Mouse (Mus musculus) liver, embryonic 14.5 days (tissue): Measurements from ENCODE around the gene Cdkl1. TPM values are rescaled to one million over a fixed set of nuclear protein-coding genes. Genes with fewer than 3 reads are reported as not detected.

ENCODE experiments used
- ATAC-seq: fragments of 200-750 bp; cut with Nextera tagmentation; 2 replicates; pipeline ENCODE4 v1.8.0; 2017; ENCODE audit warnings: moderate number of reproducible peaks, mild to moderate bottlenecking, moderate library complexity; ENCODE audit not compliant: insufficient read depth
- DNase-seq, 3 experiments: peaks; one replicate each; pipeline ENCODE4 v3.0.0-alpha.2; 2012 to 2013; ENCODE audit warnings: low read depth in 3 of 3, low spot score in 3 of 3
- H3K27ac ChIP-seq: fragments of 300-500 bp; sonication (generic); 2 replicates; pipeline ENCODE4 v1.5.1; 2014; ENCODE audit warnings: moderate library complexity, mild to moderate bottlenecking, control low read depth, inconsistent platforms
- H3K27me3 ChIP-seq: fragments of 300-500 bp; sonication (generic); 2 replicates; pipeline ENCODE4 v1.6.1; 2014; ENCODE audit warnings: mild to moderate bottlenecking, low read length, moderate library complexity; ENCODE audit not compliant: control insufficient read depth, insufficient read depth
- H3K36me3 ChIP-seq: fragments of 300-500 bp; sonication (generic); replicated peaks from 2 replicates; pipeline ENCODE4 v1.6.1; 2014; ENCODE audit warnings: low read depth; ENCODE audit not compliant: control insufficient read depth, insufficient read depth
- H3K4me1 ChIP-seq, 2 experiments: fragments of 200-500 bp in 1 of 2; fragments of 300-500 bp in 1 of 2; sonication (generic) in 1 of 2; replicated peaks; 2 replicates each; pipeline ENCODE4 v1.6.1; 2012 to 2014; ENCODE audit warnings: antibody characterized with exemption in 1 of 2, inconsistent platforms in 1 of 2, low read length in 1 of 2; ENCODE audit not compliant: control insufficient read depth in 2 of 2, insufficient read depth in 2 of 2
- H3K4me2 ChIP-seq: fragments of 300-500 bp; sonication (generic); 2 replicates; pipeline ENCODE4 v1.6.1; 2014; ENCODE audit warnings: low read depth, mild to moderate bottlenecking, control low read depth, moderate library complexity
- H3K4me3 ChIP-seq, 2 experiments: fragments of 200-500 bp in 1 of 2; fragments of 300-500 bp in 1 of 2; sonication (generic) in 1 of 2; 2 replicates each; pipeline ENCODE4 v1.5.1; 2012 to 2014; ENCODE audit warnings: low read depth in 2 of 2, low read length in 2 of 2, mild to moderate bottlenecking in 2 of 2, control low read depth in 1 of 2, inconsistent platforms in 1 of 2, moderate library complexity in 1 of 2; ENCODE audit not compliant: insufficient read depth in 1 of 2
- H3K9ac ChIP-seq: fragments of 300-500 bp; sonication (generic); replicated peaks from 2 replicates; pipeline ENCODE4 v1.6.1; 2014; ENCODE audit warnings: mild to moderate bottlenecking, control low read depth, moderate library complexity
- H3K9me3 ChIP-seq: fragments of 300-500 bp; sonication (generic); 2 replicates; pipeline ENCODE4 v1.6.1; 2016; ENCODE audit warnings: low read length, mixed read lengths; ENCODE audit not compliant: control insufficient read depth
- CTCF ChIP-seq: IDR thresholded peaks from 2 replicates; pipeline ENCODE4 v1.5.1; 2016; ENCODE audit warnings: antibody characterized with exemption, low read depth, control low read depth
- EP300 ChIP-seq: IDR thresholded peaks from 2 replicates; pipeline ENCODE4 v1.6.1; 2016; ENCODE audit warnings: antibody characterized with exemption, low read depth
- WGBS: fragments of 180-500 bp; shearing (Covaris S2); extraction: QIAGEN DNeasy Blood & Tissue Kit; methylation state at CpG from one replicate; pipeline ENCODE4 v1.1.7; 2014; ENCODE audit not compliant: insufficient replicate concordance; 5-methylcytosine and 5-hydroxymethylcytosine counted together
- polyA plus RNA-seq, 2 experiments: library from polyadenylated mRNA; depleted of rRNA in 1 of 2; stranded (reverse) in 1 of 2; unstranded in 1 of 2; fragments of >200 nt; fragmentation: Nextera tagmentation in 1 of 2; extraction: Ambion mirVana in 1 of 2; gene quantifications; 2 replicates each; pipeline versions ENCODE4 v1.2.1 to v1.2.3; 2012 to 2014

The Cdkl1 gene
- polyA plus RNA-seq, 2 experiments: 0.80 to 1.4 TPM

DNA sequence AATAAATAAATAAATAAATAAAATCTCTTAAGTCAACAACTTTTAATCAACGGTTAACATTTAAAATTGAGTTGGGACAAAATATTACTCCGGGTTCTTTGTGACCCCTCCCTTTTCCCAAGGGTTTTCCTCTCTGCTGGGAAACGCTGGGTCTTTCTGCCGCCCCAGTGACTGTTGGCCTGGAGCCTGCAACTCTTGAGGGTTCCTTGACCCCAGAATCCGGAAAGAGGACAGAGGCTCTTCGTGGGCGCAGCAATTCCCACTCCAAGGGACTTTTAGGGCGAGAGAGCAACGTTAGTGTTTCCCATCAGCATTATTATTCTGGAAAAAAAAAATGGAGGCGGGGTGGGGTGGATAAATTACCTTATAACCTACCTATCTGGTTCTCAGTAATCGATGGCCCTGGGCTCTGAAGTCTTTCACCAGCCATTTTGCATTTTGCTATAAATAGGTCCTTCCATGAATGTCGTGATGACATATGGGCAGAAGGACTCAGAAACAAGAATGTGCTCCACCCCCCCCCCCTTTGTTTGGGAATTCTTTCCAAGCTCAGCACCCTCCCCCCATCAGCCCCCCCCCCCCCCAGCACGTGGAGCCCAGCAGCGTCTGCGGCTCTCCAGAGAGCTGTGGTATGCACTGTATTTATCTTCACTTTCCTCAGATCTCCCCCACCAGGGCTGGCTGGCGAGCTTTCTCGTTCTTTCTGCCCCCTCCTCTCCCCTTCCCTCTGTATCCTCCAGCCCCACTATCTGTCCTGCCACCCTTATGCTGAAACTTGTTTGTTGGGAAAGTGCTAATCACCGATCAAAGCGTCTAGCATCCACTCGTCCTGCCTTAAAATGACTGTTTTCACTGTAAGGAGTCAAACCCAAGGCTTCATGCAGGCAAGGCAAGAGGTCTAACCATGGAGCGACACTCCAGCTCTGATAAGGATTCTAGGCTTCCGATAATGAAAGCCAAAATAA is 32.6 kb downstream of the Cdkl1 start:
- Histone ChIP-seq H3K4me1 (peaks cover 51 to 52% of the 10 kb centered on the region in 2 experiments), H3K36me3 (no peaks in the 10 kb centered on the region), H3K27ac (peak overlapping the region; percentile 99), H3K4me3 (peak overlapping the region; percentile 37 to 38), H3K4me2 (peak overlapping the region; percentile 77), H3K9ac (peak overlapping the region; percentile 87), H3K9me3 (no peaks in the 10 kb centered on the region), H3K27me3 (no peaks in the 10 kb centered on the region)
- 3% methylated on average over 22 of the region's 22 CpGs for WGBS
- ATAC-seq: peak; percentile 8; the same call in 1 of the 2 replicates
- TF ChIP-seq CTCF: no peak
- 0 out of 2 replicates have a peak, but pooled peaks have one; percentile 19 for TF ChIP-seq EP300
- peak in 2 of 3 experiments; percentile 52 to 61 for DNase-seq

DNA sequence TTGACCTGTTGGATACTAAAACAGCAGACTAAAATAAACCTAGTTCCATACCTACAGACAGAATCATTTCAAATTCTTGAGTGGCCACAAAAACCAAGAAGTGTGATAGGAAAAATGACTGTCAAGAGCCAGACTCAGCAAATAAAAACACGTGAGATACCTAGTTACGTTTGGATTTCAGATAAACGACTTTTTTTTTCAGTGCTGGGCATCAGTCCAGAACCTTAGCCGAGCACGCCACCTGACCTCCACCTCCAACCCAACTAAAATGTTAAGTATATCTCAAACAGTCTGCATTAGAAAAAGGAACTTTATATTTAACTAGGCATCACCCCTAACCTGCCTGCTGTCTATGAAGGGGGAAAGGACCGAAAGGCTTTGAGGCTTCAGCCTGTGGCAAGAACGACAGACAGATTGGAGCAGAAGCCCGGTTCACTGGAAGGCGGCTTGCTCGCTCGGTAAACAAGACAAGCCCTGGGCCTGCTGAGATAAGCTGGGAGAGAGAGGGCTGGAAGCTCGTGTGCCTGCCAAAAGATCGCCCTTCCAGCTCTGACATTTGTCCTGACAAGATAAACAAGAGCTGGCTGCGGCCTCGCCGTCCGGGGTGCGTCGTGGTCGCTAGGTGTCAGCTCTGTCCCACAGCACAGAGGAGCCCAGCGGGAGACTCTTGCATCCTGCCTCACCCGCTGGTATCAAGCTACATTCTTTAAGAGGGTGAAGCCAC is 33.5 kb downstream of the Cdkl1 start:
- TF ChIP-seq CTCF: peak; percentile 98
- TF ChIP-seq EP300: peak; percentile 97
- peak overlapping the region; percentile 99 for H3K27ac ChIP-seq
- peak overlapping the region; percentile 22 to 41 for H3K4me3 ChIP-seq
- peak overlapping the region; percentile 87 for H3K9ac ChIP-seq
- ATAC-seq: peak; percentile 91
- H3K4me1 ChIP-seq: peaks cover 48 to 50% of the 10 kb centered on the region in 2 experiments
- H3K4me2 ChIP-seq: peak overlapping the region; percentile 77
- no peaks in the 10 kb centered on the region for H3K27me3 ChIP-seq
- no peaks in the 10 kb centered on the region for H3K36me3 ChIP-seq
- WGBS: 2% methylated on average over 22 of the region's 22 CpGs
- peak; percentile 98 to 99 (median 98) for DNase-seq
- no peaks in the 10 kb centered on the region for H3K9me3 ChIP-seq

DNA sequence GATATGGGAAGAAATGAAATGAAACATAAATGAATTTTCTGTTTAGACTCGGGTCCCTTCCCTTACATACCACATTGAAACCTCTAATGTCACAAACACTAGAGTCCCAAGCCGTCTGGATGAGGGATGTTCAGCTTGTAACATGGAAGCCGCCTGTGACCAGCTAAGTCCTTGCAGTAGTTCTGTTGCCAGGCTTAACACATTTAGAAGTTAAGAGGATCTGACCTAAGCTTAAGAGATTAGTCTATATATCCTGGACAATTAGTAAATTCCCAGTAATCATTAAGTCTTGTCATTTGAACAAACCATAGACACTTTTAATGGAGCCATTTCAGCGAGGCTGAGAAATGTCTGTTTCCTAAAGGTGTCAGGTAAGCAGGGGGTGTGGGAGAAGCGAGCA is 35.1 kb downstream of the Cdkl1 start:
- Histone ChIP-seq H3K36me3 (no peaks in the 10 kb centered on the region), H3K9me3 (no peaks in the 10 kb centered on the region), H3K27ac (peak overlapping the region; percentile 99), H3K4me2 (peak overlapping the region; percentile 77; the same call in 1 of the 2 replicates), H3K9ac (peak overlapping the region; percentile 67; the same call in 1 of the 2 replicates), H3K27me3 (no peaks in the 10 kb centered on the region), H3K4me3 (no peak overlapping the region), H3K4me1 (peaks cover 45 to 46% of the 10 kb centered on the region in 2 experiments)
- WGBS: 71% methylated on average over 5 of the region's 5 CpGs
- DNase-seq (no peak), ATAC-seq (no peak)
- no peak for TF ChIP-seq EP300

DNA sequence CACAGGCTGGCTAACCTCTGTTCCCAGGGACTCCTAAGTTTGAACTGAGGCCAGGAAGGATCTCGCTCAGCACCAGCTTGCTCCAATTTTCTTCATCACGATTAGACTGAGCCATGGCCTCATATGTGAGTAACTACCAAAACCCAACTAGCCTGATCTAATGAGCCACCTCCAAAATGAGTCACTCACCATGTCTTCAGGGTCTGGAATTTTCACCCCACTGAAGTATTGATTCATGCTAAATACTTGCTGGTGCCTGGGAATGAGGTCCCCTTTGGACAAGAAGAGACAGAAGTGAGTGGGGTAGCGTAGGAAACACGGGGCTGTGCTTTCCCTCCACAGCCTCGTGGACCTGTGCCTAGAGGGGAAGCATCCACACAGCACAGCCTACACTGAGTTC is 37.1 kb downstream of the Cdkl1 start:
- no peak for DNase-seq
- H3K4me1 ChIP-seq: peaks cover 27 to 30% of the 10 kb centered on the region in 2 experiments
- TF ChIP-seq EP300 (no peak), CTCF (no peak)
- no peaks in the 10 kb centered on the region for H3K27me3 ChIP-seq
- H3K9ac ChIP-seq: no peak overlapping the region
- 71% methylated on average over 5 of the region's 5 CpGs for WGBS
- H3K9me3 ChIP-seq: no peaks in the 10 kb centered on the region
- H3K4me3 ChIP-seq: no peak overlapping the region
- ATAC-seq: no peak
- no peak overlapping the region for H3K4me2 ChIP-seq
- H3K36me3 ChIP-seq: no peaks in the 10 kb centered on the region
- no peak overlapping the region for H3K27ac ChIP-seq
